Mouse (Mus musculus) embryonic facial prominence, embryonic 13.5 days (tissue): ENCODE measurements around the gene Ppp1r3e. TPM values are rescaled to one million over a fixed set of nuclear protein-coding genes. Genes with fewer than 3 reads are reported as not detected.

Experiments
- ATAC-seq: fragments of 200-750 bp; cut with Nextera tagmentation; 2 replicates; pipeline ENCODE4 v1.8.0; 2017; ENCODE audit warnings: low read depth; ENCODE audit not compliant: insufficient number of reproducible peaks, insufficient read depth, low FRiP score, low TSS enrichment
- H3K27ac ChIP-seq: fragments of 300-500 bp; sonication (generic); 2 replicates; pipeline ENCODE4 v1.5.1; 2015; ENCODE audit warnings: moderate library complexity, mild to moderate bottlenecking, inconsistent platforms
- H3K27me3 ChIP-seq: fragments of 300-500 bp; sonication (generic); 2 replicates; pipeline ENCODE4 v1.6.1; 2015; ENCODE audit warnings: mild to moderate bottlenecking, inconsistent platforms
- H3K36me3 ChIP-seq: fragments of 300-500 bp; sonication (generic); 2 replicates; pipeline ENCODE4 v1.6.1; 2015; ENCODE audit warnings: mild to moderate bottlenecking, inconsistent platforms
- H3K4me1 ChIP-seq: fragments of 300-500 bp; sonication (generic); 2 replicates; pipeline ENCODE4 v1.6.1; 2015; ENCODE audit warnings: inconsistent platforms
- H3K4me2 ChIP-seq: fragments of 300-500 bp; sonication (generic); 2 replicates; pipeline ENCODE4 v1.6.1; 2015; ENCODE audit warnings: moderate library complexity, mild to moderate bottlenecking, inconsistent platforms
- H3K4me3 ChIP-seq: fragments of 300-500 bp; sonication (generic); 2 replicates; pipeline ENCODE4 v1.5.1; 2015; ENCODE audit warnings: mild to moderate bottlenecking, inconsistent platforms
- H3K9ac ChIP-seq: fragments of 300-500 bp; sonication (generic); 2 replicates; pipeline ENCODE4 v1.6.1; 2015; ENCODE audit warnings: mild to moderate bottlenecking, inconsistent platforms
- H3K9me3 ChIP-seq: fragments of 300-500 bp; sonication (generic); 2 replicates; pipeline ENCODE4 v1.6.1; 2016; ENCODE audit warnings: inconsistent platforms
- WGBS: fragments of 180-500 bp; shearing (Covaris S2); methylation state at CpG from one replicate; pipeline ENCODE4 v1.1.7; 2015; ENCODE audit warnings: mixed read lengths; 5-methylcytosine and 5-hydroxymethylcytosine counted together
- polyA plus RNA-seq: library from polyadenylated mRNA; unstranded; fragments of >200 nt; fragmentation: Nextera tagmentation; extraction: Ambion mirVana; gene quantifications from 2 replicates; pipeline ENCODE4 v1.2.1, GENCODE M21; 2015

Ppp1r3e gene
- polyA plus RNA-seq, 1 experiment from 2014 or later = 1.1 TPM

DNA sequence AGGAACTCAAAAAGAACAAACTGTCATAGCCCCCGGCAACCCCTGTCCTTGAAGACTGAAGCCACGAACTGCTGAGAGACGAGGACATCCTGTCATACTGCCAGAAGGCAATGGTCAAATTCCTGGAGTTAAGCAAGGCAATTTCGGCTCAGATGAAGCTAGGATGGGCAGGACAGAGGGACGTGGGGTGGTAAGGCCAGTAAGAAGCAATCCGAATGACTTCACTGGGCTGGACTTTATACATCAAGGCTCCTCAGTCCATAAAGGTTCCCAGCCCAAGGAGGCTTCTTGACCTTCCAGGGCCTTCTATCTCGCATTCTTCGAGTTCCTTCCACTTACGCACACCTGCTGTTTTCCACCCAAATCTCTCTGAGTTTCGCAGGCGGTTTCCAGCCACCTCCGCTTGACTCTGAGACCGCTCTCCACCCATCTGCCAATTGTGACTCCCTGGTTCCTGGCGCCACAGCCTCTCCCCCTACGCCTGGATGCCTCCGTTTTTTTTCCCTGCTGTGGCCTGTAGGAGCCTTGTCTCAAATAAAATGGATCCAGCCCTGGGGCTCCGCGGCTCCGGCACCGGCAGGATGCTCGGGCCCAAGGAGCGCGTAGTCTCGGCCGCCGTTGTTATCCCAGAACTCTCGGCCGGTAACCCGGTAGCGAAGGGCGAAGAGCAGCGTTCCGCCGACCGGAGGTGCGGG is 1.4 kb downstream of the Ppp1r3e start:
- peak overlapping the region; percentile 98 for H3K4me2 ChIP-seq
- no peaks in the 10 kb centered on the region for H3K9me3 ChIP-seq
- WGBS = 2% methylated on average over 36 of the region's 36 CpGs
- H3K27ac ChIP-seq = peak overlapping the region; percentile 51; the same call in 1 of the 2 replicates
- no peak for ATAC-seq
- H3K27me3 ChIP-seq = peaks cover 44% of the 10 kb centered on the region
- H3K4me3 ChIP-seq = peak overlapping the region; percentile 74
- H3K9ac ChIP-seq = peak overlapping the region; percentile 83
- H3K36me3 ChIP-seq = no peaks in the 10 kb centered on the region
- H3K4me1 ChIP-seq = peaks cover 12% of the 10 kb centered on the region

GRCm38 (mm10) chr14:54874165-54874564 is 3.2 kb downstream of the Ppp1r3e start:
- Histone ChIP-seq H3K9ac (no peak overlapping the region), H3K27ac (no peak overlapping the region), H3K36me3 (no peaks in the 10 kb centered on the region), H3K9me3 (no peaks in the 10 kb centered on the region), H3K4me1 (peaks cover 12% of the 10 kb centered on the region), H3K4me2 (no peak overlapping the region), H3K27me3 (peaks cover 44% of the 10 kb centered on the region), H3K4me3 (no peak overlapping the region)
- 85% methylated on average over 3 of the region's 3 CpGs for WGBS
- no peak for ATAC-seq

- Histone ChIP-seq H3K9me3 (no peaks in the 10 kb centered on the region), H3K36me3 (no peaks in the 10 kb centered on the region), H3K9ac (no peak within 1 kb of the TSS), H3K4me2 (no peak within 1 kb of the TSS), H3K4me3 (no peak within 1 kb of the TSS), H3K27ac (no peak within 1 kb of the TSS), H3K27me3 (peaks cover 14% of the 10 kb centered on the region), H3K4me1 (peaks cover 4% of the 10 kb centered on the region)
- no peak for ATAC-seq
- 83% methylated on average over 5 of the region's 5 CpGs for WGBS
Measured at GRCm38 (mm10) chr14:54870861-54871260, 6.5 kb downstream of the Ppp1r3e start, which contains the start of gene Homez. Gene Homez, minus strand, starts transcription at chr14:54870961.

DNA sequence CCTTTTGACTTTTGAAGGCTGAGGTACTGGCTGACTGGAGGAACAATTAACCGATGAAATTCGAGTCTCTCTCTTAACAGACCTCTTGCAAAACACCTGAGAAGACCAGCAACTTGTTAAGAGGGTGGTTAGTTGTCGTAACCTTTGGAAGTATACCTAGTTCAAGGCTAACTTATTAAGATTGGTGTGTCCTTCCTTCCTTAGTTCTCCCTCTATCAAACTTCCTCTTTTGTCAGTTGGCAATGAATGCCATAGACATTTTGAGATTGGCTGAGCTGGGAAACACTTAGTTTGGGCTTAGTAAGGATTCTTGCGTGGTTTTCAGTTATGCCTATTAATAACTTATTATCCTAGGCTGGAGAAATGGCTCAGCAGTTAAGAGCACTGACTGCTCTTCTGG is 9.3 kb downstream of the Ppp1r3e start:
- Histone ChIP-seq H3K9ac (no peak overlapping the region), H3K4me2 (no peak overlapping the region), H3K9me3 (no peaks in the 10 kb centered on the region), H3K36me3 (no peaks in the 10 kb centered on the region), H3K4me1 (0 out of 2 replicates have a peak, but pooled peaks cover 2% of the 10 kb centered on the region), H3K27me3 (no peaks in the 10 kb centered on the region), H3K4me3 (no peak overlapping the region), H3K27ac (no peak overlapping the region)
- 82% methylated on average over 4 of the region's 4 CpGs for WGBS
- ATAC-seq = no peak

GRCm38 (mm10) chr14:54866936-54867335 is 10.4 kb downstream of the Ppp1r3e start:
- Histone ChIP-seq H3K4me2 (no peak overlapping the region), H3K9me3 (no peaks in the 10 kb centered on the region), H3K4me3 (no peak overlapping the region), H3K4me1 (0 out of 2 replicates have a peak, but pooled peaks cover 2% of the 10 kb centered on the region), H3K9ac (no peak overlapping the region), H3K27me3 (no peaks in the 10 kb centered on the region), H3K36me3 (no peaks in the 10 kb centered on the region), H3K27ac (no peak overlapping the region)
- 54% methylated on average over 5 of the region's 5 CpGs for WGBS
- no peak for ATAC-seq

DNA sequence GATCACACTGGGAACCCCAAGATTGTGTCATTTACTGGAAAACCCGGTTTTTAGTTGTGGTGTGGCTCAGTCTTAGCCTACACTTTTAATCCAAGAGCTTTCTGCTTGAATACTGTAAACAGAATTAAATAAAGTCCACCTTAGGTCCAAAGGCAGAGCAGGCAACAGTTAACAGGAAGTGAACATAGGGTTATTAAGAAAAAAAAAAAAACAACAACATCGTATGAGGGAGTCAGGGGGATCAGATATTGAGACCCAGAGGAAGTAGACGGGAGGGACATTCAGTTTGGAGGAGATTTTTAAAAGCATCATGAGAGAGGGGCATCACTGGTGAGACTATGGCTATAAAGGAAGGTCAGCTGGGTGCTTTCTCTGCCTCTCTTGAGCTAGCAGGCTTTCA is 11.1 kb downstream of the Ppp1r3e start:
- H3K27me3 ChIP-seq = no peaks in the 10 kb centered on the region
- no peak overlapping the region for H3K27ac ChIP-seq
- no peaks in the 10 kb centered on the region for H3K9me3 ChIP-seq
- no peak overlapping the region for H3K4me2 ChIP-seq
- H3K4me1 ChIP-seq = 0 out of 2 replicates have a peak, but pooled peaks cover 2% of the 10 kb centered on the region
- H3K36me3 ChIP-seq = no peaks in the 10 kb centered on the region
- WGBS = 53% methylated on average over 3 of the region's 3 CpGs
- no peak overlapping the region for H3K9ac ChIP-seq
- no peak for ATAC-seq
- H3K4me3 ChIP-seq = no peak overlapping the region

- Histone ChIP-seq H3K36me3 (no peaks in the 10 kb centered on the region), H3K4me2 (no peak overlapping the region), H3K27me3 (no peaks in the 10 kb centered on the region), H3K4me1 (0 out of 2 replicates have a peak, but pooled peaks cover 2% of the 10 kb centered on the region), H3K9me3 (no peaks in the 10 kb centered on the region), H3K27ac (no peak overlapping the region), H3K9ac (no peak overlapping the region), H3K4me3 (no peak overlapping the region)
- ATAC-seq = no peak
- WGBS = 79% methylated on average over 5 of the region's 5 CpGs
Measured at GRCm38 (mm10) chr14:54865626-54866025, 11.7 kb downstream of the Ppp1r3e start.

GRCm38 (mm10) chr14:54864313-54865036 is 12.9 kb downstream of the Ppp1r3e start:
- no peaks in the 10 kb centered on the region for H3K9me3 ChIP-seq
- 0 out of 2 replicates have a peak, but pooled peaks cover 2% of the 10 kb centered on the region for H3K4me1 ChIP-seq
- 15% methylated on average over 21 of the region's 21 CpGs for WGBS
- no peaks in the 10 kb centered on the region for H3K27me3 ChIP-seq
- ATAC-seq = 0 out of 2 replicates have a peak, but pooled peaks have one; percentile 1
- peak overlapping the region; percentile 81 for H3K4me2 ChIP-seq
- H3K27ac ChIP-seq = peak overlapping the region; percentile 73
- H3K36me3 ChIP-seq = no peaks in the 10 kb centered on the region
- peak overlapping the region; percentile 87 for H3K4me3 ChIP-seq
- H3K9ac ChIP-seq = peak overlapping the region; percentile 92

DNA sequence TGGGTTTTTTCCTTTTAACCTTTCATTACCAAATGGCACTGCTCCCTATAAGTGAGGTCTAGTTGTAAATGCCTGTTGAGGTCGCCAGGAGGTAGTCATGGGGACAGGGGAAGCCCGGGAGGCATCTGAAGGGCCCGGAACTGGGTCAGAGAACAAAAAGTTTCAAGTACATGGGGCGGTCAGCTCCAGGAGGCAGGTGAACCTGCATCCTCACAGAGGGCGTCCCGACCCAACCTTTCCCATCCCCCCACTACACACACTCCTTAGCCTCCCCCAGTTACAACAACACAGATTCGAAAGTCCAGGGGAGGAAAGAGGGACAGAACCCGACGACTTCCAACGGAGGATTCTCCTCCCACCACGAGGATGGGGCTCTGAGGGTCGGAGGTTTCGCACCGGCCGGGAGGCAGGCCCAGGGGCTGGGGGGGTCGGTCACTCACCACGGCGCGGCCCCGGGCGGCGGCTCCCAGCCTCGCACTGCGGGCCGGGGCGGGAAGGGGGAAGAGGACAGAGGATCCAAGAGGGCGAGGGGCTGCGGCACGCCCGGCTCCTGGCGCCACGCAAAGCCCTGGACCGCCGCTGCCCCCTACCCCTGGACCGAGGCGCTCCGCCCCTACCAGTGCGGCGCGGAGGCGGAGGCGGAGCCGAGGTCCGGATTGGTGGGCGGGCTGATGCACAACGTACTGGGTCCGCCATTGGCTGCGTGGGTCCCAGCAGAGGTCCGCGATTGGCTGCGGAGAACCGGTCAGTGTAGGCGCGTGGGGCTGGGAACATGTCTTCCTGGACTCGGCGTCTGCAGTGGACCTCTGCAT is 13.6 kb downstream of the Ppp1r3e start:
- peak overlapping the region; percentile 92 for H3K9ac ChIP-seq
- no peaks in the 10 kb centered on the region for H3K36me3 ChIP-seq
- H3K4me2 ChIP-seq = peak overlapping the region; percentile 81
- no peaks in the 10 kb centered on the region for H3K27me3 ChIP-seq
- WGBS = under 1% methylated on average over 54 of the region's 56 CpGs
- H3K4me3 ChIP-seq = peak overlapping the region; percentile 87
- ATAC-seq = peak; percentile 100
- no peaks in the 10 kb centered on the region for H3K9me3 ChIP-seq
- H3K27ac ChIP-seq = peak overlapping the region; percentile 73
- H3K4me1 ChIP-seq = 0 out of 2 replicates have a peak, but pooled peaks cover 2% of the 10 kb centered on the region

- no peak overlapping the region for H3K4me2 ChIP-seq
- no peak overlapping the region for H3K9ac ChIP-seq
- H3K36me3 ChIP-seq = peaks cover 21% of the 10 kb centered on the region
- H3K4me1 ChIP-seq = 0 out of 2 replicates have a peak, but pooled peaks cover 2% of the 10 kb centered on the region
- ATAC-seq = no peak
- H3K9me3 ChIP-seq = no peaks in the 10 kb centered on the region
- H3K4me3 ChIP-seq = no peak overlapping the region
- no peak overlapping the region for H3K27ac ChIP-seq
- WGBS = 42% methylated on average over 2 of the region's 2 CpGs
- H3K27me3 ChIP-seq = no peaks in the 10 kb centered on the region
Measured at GRCm38 (mm10) chr14:54860511-54860910, 16.8 kb downstream of the Ppp1r3e start.

DNA sequence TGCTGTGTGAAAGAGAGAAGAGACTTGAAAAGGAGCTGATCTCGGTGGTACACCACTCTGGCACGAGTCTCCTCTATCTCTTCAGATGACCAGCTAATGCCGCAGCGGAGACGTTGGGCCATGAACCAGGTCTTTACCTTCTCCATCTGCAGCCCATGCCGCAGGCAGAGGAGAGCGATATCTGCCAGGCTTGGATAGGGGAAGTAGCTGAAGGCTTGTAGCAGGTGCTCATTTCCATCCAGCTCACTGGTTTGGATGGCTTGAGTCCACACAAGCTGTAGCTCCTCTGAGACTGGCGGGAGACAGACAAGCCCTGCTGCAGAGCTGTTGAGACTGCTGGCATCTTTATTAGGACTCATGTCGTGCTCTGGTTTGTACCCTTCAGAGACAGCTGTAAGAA is 19.5 kb downstream of the Ppp1r3e start:
- no peak overlapping the region for H3K4me2 ChIP-seq
- H3K27ac ChIP-seq = no peak overlapping the region
- H3K36me3 ChIP-seq = peaks cover 31% of the 10 kb centered on the region
- H3K27me3 ChIP-seq = no peaks in the 10 kb centered on the region
- H3K9ac ChIP-seq = no peak overlapping the region
- WGBS = 92% methylated on average over 9 of the region's 9 CpGs
- no peaks in the 10 kb centered on the region for H3K4me1 ChIP-seq
- H3K4me3 ChIP-seq = no peak overlapping the region
- ATAC-seq = no peak
- no peaks in the 10 kb centered on the region for H3K9me3 ChIP-seq
